Comparison of ENCODE assay signal across 7 mouse cellular contexts in genomic region chr9:59486549-59487065, GRCm38 (mm10). TPM values are rescaled to one million over a fixed set of nuclear protein-coding genes. Genes with fewer than 3 reads are reported as not detected.
DNase-seq lines count a peak whose midpoint lies in the region; ATAC-seq lines count a peak whose summit lies in the region.

TSS of gene Arih1 (minus strand) at chr9:59486618.

- H3K36me3 ChIP-seq in embryonic facial prominence, embryonic 12.5 days, result no peaks in the 10 kb centered on the region
- H3K36me3 ChIP-seq in limb, embryonic 11.5 days (ENCODE audit: control insufficient read depth, insufficient read depth, low read length), result no peaks in the 10 kb centered on the region
- H3K36me3 ChIP-seq in midbrain, embryonic 14.5 days (ENCODE audit: control insufficient read depth, insufficient read depth, low read length), result no peaks in the 10 kb centered on the region

- under 1% methylated on average over 54 of the region's 56 CpGs for WGBS in embryonic facial prominence, embryonic 12.5 days
- under 1% methylated on average over 53 of the region's 56 CpGs for WGBS in limb, embryonic 11.5 days
- WGBS in midbrain, embryonic 14.5 days, result under 1% methylated on average over 54 of the region's 56 CpGs

- peak within 1 kb of the TSS; percentile 99 for H3K27ac ChIP-seq in embryonic facial prominence, embryonic 12.5 days
- H3K27ac ChIP-seq in limb, embryonic 11.5 days (replicated peaks; ENCODE audit: low read depth, low read length), result peak within 1 kb of the TSS; percentile 98
- H3K27ac ChIP-seq in midbrain, embryonic 14.5 days (replicated peaks; ENCODE audit: low read depth, low read length), result peak within 1 kb of the TSS; percentile 99

- H3K4me2 ChIP-seq in embryonic facial prominence, embryonic 12.5 days (replicated peaks), result peak within 1 kb of the TSS; percentile 88
- peak within 1 kb of the TSS; percentile 80 for H3K4me2 ChIP-seq in limb, embryonic 11.5 days (ENCODE audit: low read depth, severe bottlenecking)
- H3K4me2 ChIP-seq in midbrain, embryonic 14.5 days (ENCODE audit: low read length), result peak within 1 kb of the TSS; percentile 92

- no peaks in the 10 kb centered on the region for H3K9me3 ChIP-seq in embryonic facial prominence, embryonic 12.5 days
- H3K9me3 ChIP-seq in limb, embryonic 11.5 days (ENCODE audit: control insufficient read depth, low read length), result no peaks in the 10 kb centered on the region
- no peaks in the 10 kb centered on the region for H3K9me3 ChIP-seq in midbrain, embryonic 14.5 days (ENCODE audit: control insufficient read depth, low read length)

- peak; percentile 97 for ATAC-seq in embryonic facial prominence, embryonic 12.5 days (ENCODE audit: insufficient number of reproducible peaks, insufficient read depth, low FRiP score, low TSS enrichment)
- ATAC-seq in limb, embryonic 11.5 days (ENCODE audit: insufficient number of reproducible peaks, low FRiP score, low TSS enrichment, low read depth), result peak; percentile 97
- ATAC-seq in midbrain, embryonic 14.5 days (ENCODE audit: low FRiP score, low TSS enrichment), result peak; percentile 99

- H3K27me3 ChIP-seq in embryonic facial prominence, embryonic 12.5 days, result no peaks in the 10 kb centered on the region
- no peaks in the 10 kb centered on the region for H3K27me3 ChIP-seq in limb, embryonic 11.5 days (ENCODE audit: control insufficient read depth, insufficient read depth, low read length)
- H3K27me3 ChIP-seq in midbrain, embryonic 14.5 days (ENCODE audit: control insufficient read depth, insufficient read depth, low read length), result no peaks in the 10 kb centered on the region

- H3K9ac ChIP-seq in embryonic facial prominence, embryonic 12.5 days, result peak within 1 kb of the TSS; percentile 98
- peak within 1 kb of the TSS; percentile 99 for H3K9ac ChIP-seq in limb, embryonic 11.5 days (ENCODE audit: low read length)
- H3K9ac ChIP-seq in midbrain, embryonic 14.5 days (replicated peaks; ENCODE audit: low read length), result peak within 1 kb of the TSS; percentile 98

- peak within 1 kb of the TSS; percentile 99 for H3K4me3 ChIP-seq in embryonic facial prominence, embryonic 12.5 days
- peak within 1 kb of the TSS; percentile 99 for H3K4me3 ChIP-seq in limb, embryonic 11.5 days (ENCODE audit: low read depth, low read length)
- peak within 1 kb of the TSS; percentile 99 for H3K4me3 ChIP-seq in midbrain, embryonic 14.5 days (replicated peaks; ENCODE audit: low read depth, low read length)

- DNase-seq in adrenal gland, postnatal 25 days, result peak; percentile 99
- DNase-seq in heart, adult 11 months, result peak; percentile 100
- peak; percentile 99 for DNase-seq in kidney, adult 18-20 months
- peak; percentile 99 for DNase-seq in limb, embryonic 11.5 days (ENCODE audit: low spot score)
- peak; percentile 99 for DNase-seq in midbrain, embryonic 14.5 days
- DNase-seq in spleen, adult 18-20 months, result peak; percentile 98 to 99

- peaks cover 9% of the 10 kb centered on the region; the same call in 1 of the 2 replicates for H3K4me1 ChIP-seq in embryonic facial prominence, embryonic 12.5 days
- no peaks in the 10 kb centered on the region for H3K4me1 ChIP-seq in limb, embryonic 11.5 days (ENCODE audit: control insufficient read depth, insufficient read depth, low read length)
- H3K4me1 ChIP-seq in midbrain, embryonic 14.5 days (ENCODE audit: control insufficient read depth, insufficient read depth, low read length), result peaks cover 24% of the 10 kb centered on the region

RNA-seq across cellular contexts. Expression of gene Arih1, which starts in this region (rescaled TPM):
- 138 and 142 TPM in 2 replicates for total RNA-seq in adrenal gland, postnatal 25 days (2021)
- polyA plus RNA-seq in embryonic facial prominence, embryonic 12.5 days (2016; fragmentation: Nextera tagmentation; extraction: Ambion mirVana), result 26.1 and 28.2 TPM in 2 replicates
- 20.3 and 21.2 TPM in 2 replicates for polyA plus RNA-seq in limb, embryonic 11.5 days (2014; fragmentation: Nextera tagmentation; extraction: Ambion mirVana)
- polyA plus RNA-seq in midbrain, embryonic 14.5 days (2014; fragmentation: Nextera tagmentation; extraction: Ambion mirVana), result 17.0 and 19.6 TPM in 2 replicates

Comparison
In these comparisons a context has a peak if more than half of its experiments do, and no peak if none do; other contexts are left out.
1. Peak in every context shown above with its lines: DNase-seq, ATAC-seq, H3K4me3 ChIP-seq and H3K27ac ChIP-seq.